ENCODE assay signal across 30 mouse cellular contexts in the genomic region with DNA sequence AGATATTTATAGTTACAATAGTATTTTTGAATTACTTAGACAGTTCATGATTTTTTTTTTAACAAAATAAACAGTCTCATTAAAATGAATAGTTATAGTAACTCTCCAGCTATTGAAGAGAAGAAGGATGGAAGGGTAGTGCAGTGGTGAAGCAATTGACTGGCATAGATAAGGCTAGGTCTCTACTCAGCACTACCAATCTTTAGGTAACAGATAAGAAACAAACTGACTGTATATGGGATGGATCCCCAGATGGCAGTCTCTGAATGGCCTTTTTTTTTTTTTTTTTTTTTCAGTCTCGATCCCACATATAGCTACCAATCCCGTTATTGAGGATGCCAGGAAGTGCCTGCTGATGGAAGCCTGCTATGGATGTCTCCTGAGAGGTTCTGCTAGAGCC.
"Had no signal": no experiment of that assay in that cellular context is flagged by ENCODE, and none has a peak within 500 bp of the region (broad histone marks: within the 10 kb centered on the region; RNA-seq: fewer than 3 reads in every experiment).

No protein-coding gene starts in this region.

- H3K27ac ChIP-seq: heart, embryonic 13.5 days; heart, embryonic 15.5 days; hindbrain, embryonic 10.5 days; hindbrain, embryonic 12.5 days; hindbrain, embryonic 13.5 days; hindbrain, embryonic 14.5 days; hindbrain, embryonic 15.5 days; hindbrain, postnatal 0 days; intestine, embryonic 15.5 days; kidney, embryonic 15.5 days; kidney, postnatal 0 days; layer of hippocampus, adult 2 months; left cerebral cortex, adult 2 months had no signal

- H3K4me3 ChIP-seq: heart, embryonic 12.5 days; heart, embryonic 13.5 days; heart, embryonic 15.5 days; hindbrain, embryonic 10.5 days; hindbrain, embryonic 12.5 days; hindbrain, embryonic 13.5 days; hindbrain, embryonic 15.5 days; intestine, embryonic 15.5 days; kidney, embryonic 15.5 days; layer of hippocampus, adult 2 months; left cerebral cortex, adult 2 months had no signal

- H3K9me3 ChIP-seq: heart, embryonic 12.5 days; heart, embryonic 13.5 days; heart, embryonic 15.5 days; hindbrain, embryonic 10.5 days; hindbrain, embryonic 12.5 days; hindbrain, embryonic 13.5 days; hindbrain, embryonic 15.5 days; intestine, embryonic 15.5 days; kidney, embryonic 15.5 days had no signal

- DNase-seq: heart, postnatal 10 days; heart, postnatal 14 days; heart, postnatal 36 days; heart, postnatal 4 days; kidney, adult 11 months; kidney, adult 18-20 months; kidney, adult 2 months; kidney, adult 8-10 months; kidney, adult 9 months; kidney, postnatal 10 days; kidney, postnatal 14 days; kidney, postnatal 25 days; kidney, postnatal 36 days; kidney, postnatal 4 days; layer of hippocampus, adult 9-11 months; layer of hippocampus, postnatal 36 days had no signal

- H3K36me3 ChIP-seq: heart, embryonic 12.5 days; heart, embryonic 13.5 days; heart, embryonic 15.5 days; hindbrain, embryonic 10.5 days; hindbrain, embryonic 12.5 days; hindbrain, embryonic 13.5 days; hindbrain, embryonic 15.5 days; intestine, embryonic 15.5 days; kidney, embryonic 15.5 days had no signal

- H3K4me1 ChIP-seq: heart, embryonic 12.5 days; heart, embryonic 13.5 days; heart, embryonic 15.5 days; hindbrain, embryonic 10.5 days; hindbrain, embryonic 12.5 days; hindbrain, embryonic 13.5 days; hindbrain, embryonic 15.5 days; intestine, embryonic 15.5 days; kidney, embryonic 15.5 days had no signal

- H3K27me3 ChIP-seq: heart, embryonic 12.5 days; heart, embryonic 13.5 days; heart, embryonic 15.5 days; hindbrain, embryonic 12.5 days; hindbrain, embryonic 13.5 days; hindbrain, embryonic 15.5 days; intestine, embryonic 15.5 days; kidney, embryonic 15.5 days had no signal

- H3K9ac ChIP-seq: heart, embryonic 12.5 days; heart, embryonic 13.5 days; heart, embryonic 15.5 days; hindbrain, embryonic 12.5 days; hindbrain, embryonic 13.5 days; hindbrain, embryonic 14.5 days; hindbrain, embryonic 15.5 days; intestine, embryonic 15.5 days; kidney, embryonic 15.5 days had no signal
